Mouse (Mus musculus) gastrocnemius, postnatal 4 days (tissue): Measurements from ENCODE around the gene Fosb. TPM values are rescaled to one million over a fixed set of nuclear protein-coding genes. Genes with fewer than 3 reads are reported as not detected.

ENCODE experiments used
- DNase-seq, 2 experiments: peaks; one replicate each; pipeline ENCODE4 v3.0.0; 2021 to 2022; ENCODE audit warnings: low spot score in 2 of 2, mixed read lengths in 2 of 2
- long read RNA-seq, 2 experiments: library from polyadenylated mRNA; stranded (forward); transcript quantifications; one replicate each; pipeline ENCODE4 v2.0.0; 2021
- total RNA-seq, 2 experiments: library from RNA; stranded (reverse); gene quantifications; 2 replicates each; pipeline ENCODE4 v1.2.3; 2021

Gene Fosb
- 1 to 10 TPM; 2.5 to 3.8 TPM for total RNA-seq
- long read RNA-seq, experiment 1, result 0 reads
- long read RNA-seq, experiment 2, result 0 reads

DNA sequence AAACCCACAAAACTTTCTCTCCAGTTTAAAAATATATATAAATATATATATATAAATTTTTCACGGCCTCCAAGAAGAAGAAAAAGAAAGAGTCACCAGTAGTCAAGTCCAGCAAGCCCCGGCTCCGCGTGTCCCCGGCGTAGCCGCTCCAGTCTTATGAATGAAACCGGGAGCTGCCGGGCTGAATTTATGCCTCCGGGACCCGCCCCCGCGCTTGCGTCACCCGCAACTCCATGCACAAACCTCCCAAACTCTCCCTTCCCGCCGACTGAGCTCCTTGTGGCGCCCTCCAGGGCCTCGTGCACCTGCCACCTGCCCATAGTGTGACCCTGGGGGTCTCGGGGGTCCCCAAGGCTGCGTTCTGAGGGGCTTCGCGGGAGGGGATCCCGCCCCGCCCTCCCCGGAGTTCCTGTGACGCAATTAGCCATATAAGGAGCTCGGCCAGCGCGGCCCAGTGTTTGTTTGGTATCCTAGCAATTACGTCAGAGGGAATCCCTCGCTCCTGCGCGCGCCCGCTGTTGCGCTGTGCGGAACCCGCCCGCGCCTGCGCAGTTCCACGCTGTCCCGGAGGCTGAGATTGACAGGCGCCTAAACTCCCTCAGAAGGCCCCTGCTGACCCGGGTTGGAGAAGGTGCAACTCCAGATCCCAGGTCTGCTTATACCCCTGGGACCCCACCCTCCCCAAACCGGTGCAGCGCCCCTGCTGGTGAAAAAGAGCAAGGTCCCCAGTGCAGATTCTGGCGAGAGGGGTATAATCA lies at the start of gene Fosb:
Gene Fosb (minus strand): TSS at position 168 of the 758 bp plus-strand sequence.
- peak; percentile 92 to 96 for DNase-seq

DNA sequence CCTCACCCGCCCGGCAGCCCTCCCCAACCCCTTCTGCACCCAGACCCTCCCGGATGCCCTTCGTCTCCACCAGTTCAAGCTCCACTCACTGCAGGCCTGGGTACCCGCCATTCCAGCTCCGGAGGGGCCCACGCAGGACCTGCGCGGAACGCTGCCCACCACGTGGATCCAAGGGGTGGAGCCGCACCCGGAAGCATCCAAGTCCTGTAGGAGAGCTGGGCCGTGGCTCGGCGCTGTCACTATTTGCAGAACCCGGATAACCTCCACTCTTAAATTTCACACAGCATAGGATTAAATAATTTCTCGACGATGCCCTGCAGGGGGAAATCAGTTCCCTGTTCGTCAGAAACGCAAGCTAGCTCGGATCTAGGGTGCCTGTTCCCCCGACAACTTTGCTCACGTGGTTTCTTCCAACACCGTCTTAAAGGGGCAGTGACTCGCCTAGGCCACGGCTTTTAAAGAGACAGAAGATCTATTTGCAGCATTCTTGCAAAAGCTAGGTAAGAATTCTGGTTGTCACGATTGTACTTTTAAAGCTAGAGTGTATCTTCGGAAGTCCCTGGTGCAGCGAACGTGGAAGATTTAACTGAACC lies 49.5 kb upstream of the Fosb start, which contains the start of the genes Cd3eap and Ppp1r13l:
Gene Cd3eap (minus strand): TSS at position 185 of the 593 bp plus-strand sequence.
Gene Ppp1r13l (plus strand): TSS at position 451 of the 593 bp plus-strand sequence.
- peak; percentile 73 to 89 for DNase-seq

- DNase-seq, result no peak
Measured at GRCm38 (mm10) chr7:19358634-19359033, 48.8 kb upstream of the Fosb start.

DNA sequence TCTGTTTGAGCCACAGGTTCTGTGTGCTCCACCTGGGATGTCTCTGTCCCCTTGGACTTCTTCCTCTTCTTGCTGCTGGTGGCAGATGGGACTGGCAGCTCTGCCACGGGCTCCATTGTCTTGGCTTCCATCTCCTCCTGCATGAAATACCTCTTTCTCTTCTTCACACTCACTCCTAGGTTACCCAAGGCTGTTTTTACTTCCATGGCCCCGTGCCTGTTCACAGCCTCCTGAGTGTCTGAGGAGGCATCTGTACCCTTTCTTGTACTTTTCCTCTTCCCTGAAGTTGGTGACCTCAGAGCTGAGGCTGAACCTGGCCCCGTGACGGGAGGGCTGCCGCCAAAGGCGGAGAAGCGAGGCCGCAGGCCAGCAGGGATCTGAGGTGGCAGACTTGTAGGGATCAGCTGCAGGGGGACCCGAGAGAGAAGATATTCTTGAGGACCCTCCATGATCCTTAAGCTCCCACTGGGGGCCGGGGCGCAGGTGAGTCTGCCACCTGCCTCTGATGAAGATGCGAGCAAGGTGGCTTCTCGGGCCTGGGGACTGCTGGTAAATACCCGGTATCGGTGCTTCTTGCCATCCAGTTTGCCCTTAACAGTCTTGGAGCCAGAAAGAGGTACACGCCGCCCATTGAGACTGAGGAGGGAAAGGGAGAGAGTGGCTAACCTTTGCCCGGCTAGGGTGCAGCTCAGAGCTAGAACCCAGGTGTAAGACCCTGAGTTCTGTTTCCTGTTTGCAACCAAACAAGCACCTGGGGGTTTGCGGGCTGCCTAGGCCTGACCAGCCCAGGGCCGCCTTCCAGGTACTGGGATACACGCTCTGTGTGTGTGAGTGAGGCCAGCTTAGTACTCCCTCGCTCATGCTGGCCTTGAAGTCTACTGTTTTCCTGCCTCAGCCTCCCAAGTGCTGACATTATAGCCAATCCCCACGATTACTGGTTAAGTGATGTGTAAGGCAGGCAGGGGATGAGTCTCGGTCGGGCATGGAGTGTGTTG lies 47.8 kb upstream of the Fosb start:
- no peak for DNase-seq

- DNase-seq, result no peak
Measured at GRCm38 (mm10) chr7:19356311-19356710, 46.5 kb upstream of the Fosb start.

- DNase-seq, result no peak
Measured at GRCm38 (mm10) chr7:19354991-19355390, 45.1 kb upstream of the Fosb start.

DNA sequence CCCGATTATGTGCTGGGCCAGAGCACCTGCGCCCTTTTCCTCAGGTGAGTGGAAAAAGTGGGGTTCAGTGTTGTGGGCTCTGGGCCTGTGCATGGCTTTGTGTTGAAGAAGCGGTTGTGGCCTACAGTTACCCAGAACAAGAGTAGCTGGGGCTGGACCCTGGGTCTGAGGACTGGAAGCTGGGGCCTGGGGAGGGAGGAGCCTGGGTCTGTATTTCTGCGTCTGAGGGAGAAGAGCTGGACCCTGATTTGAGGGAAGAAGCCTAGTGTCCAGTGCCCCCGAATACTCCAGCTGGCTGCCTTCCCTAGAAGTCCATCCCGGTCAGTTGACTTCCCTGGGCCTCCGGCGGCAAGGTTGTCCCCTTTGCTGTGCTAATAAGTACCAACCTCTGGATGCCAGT lies 40.4 kb upstream of the Fosb start:
- DNase-seq, result no peak

- DNase-seq, result no peak
Measured at GRCm38 (mm10) chr7:19349188-19349915, 39.5 kb upstream of the Fosb start.

DNA sequence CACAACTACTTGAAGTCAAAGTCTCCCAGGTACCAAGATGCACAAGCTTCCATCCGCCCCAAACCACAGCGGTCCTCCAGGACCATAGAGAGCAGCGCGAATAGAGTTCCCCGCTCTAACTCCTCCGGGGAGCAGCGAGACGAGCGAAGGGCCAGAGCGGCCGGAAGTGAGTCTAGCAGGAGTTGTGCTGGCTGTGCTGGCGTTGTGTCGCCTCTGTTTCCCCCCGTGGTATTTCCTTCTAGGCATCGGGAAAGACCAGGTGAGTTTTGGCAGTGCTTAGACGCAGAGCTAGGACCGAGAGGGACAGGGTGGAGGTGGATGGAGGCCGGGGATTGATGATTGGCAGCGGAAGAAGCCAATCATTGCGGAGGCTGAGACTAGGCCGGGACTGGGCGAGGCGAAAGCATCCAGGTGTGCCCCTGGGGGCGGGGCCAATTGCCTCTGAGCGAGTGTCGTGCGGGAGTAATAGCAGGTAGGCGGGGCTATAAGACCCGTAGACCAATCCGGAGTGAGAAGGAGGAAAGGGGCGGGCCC lies 35.2 kb upstream of the Fosb start:
- peak; percentile 72 to 89 for DNase-seq

- DNase-seq, result no peak
Measured at GRCm38 (mm10) chr7:19344237-19344847, 34.5 kb upstream of the Fosb start, which contains the start of gene Ercc1. Gene Ercc1 (plus strand): TSS chr7:19344778.

- peak in 1 of 2 experiments; percentile 68 for DNase-seq
Measured at GRCm38 (mm10) chr7:19343210-19343808, 33.5 kb upstream of the Fosb start.

- peak; percentile 84 for DNase-seq
Measured at GRCm38 (mm10) chr7:19342481-19343027, 32.7 kb upstream of the Fosb start.

DNA sequence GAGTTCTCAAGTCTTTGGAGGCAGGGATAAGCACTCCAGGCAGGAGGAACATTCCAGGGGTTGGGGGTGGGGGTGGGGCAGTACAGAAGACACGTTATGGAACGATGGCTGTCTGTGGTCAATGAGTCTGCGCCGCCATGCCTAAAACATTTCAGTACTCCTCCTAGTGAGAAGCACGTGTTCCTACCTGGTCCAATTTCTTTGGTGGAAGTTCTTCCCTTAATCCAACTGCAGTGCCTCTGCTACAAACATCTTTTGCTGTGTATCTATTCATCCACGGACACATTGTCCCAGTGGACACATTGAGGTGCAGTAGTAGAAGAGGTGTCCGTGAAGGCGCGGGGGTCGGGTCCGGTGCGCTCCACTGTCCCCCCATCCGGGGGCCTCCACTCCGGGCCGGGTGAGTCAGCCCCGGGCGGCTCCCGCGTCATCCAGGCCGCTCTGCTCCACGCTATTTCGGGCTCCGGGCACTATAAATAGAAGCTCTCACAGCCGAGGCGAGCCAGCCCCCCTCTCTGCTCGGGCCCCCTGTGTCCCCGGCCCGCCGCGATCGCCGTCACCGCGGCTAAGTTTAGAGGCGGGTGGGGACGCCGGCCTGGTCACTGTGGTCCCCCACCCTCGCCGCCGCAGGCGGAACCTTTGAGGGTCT lies 32.0 kb upstream of the Fosb start:
- DNase-seq, result peak; percentile 40 to 56

GRCm38 (mm10) chr7:19341250-19341649 lies 31.4 kb upstream of the Fosb start:
- DNase-seq, result peak in 1 of 2 experiments; percentile 15

GRCm38 (mm10) chr7:19338596-19338995 lies 28.7 kb upstream of the Fosb start:
- no peak for DNase-seq

DNA sequence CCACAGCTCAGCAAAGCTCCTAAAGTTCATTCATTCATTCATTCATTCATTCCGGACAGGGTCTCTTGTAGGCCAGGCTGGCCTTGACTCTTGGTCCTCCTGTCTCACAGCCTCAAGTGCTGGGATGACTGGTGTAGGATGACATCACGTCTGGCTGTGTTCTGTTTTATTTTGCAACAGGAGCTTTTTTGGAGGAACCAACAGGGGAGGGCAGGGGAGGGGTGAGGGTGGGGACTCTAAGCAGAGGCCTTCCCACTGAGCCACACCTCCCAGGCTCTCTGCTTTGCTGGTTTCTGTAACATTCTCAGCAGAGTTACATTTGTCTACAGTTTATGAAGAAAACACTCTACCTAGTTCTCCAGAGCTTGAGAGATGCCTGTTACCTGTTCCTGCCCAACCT lies 28.2 kb upstream of the Fosb start:
- no peak for DNase-seq

DNA sequence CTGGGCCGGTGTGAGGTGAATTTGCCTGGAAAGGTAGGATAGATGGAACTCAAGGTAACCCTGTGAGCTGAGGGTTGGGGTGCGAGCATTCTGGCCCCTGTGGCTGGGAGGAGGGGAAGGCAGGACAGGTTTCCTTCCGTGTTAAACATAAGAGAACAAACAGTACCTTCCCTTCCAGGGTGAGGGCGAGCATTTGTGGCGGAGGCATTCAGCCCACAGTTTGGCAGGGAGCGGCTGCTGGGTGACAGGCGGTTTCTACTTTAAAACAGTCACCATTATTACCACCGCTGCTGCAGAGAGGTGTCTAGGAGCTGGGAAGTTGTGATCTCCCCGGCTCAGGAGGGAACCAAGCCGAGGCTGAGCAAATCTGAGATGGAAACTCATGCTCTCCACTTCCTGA lies 27.3 kb upstream of the Fosb start:
- peak in 1 of 2 experiments; percentile 15 for DNase-seq

DNA sequence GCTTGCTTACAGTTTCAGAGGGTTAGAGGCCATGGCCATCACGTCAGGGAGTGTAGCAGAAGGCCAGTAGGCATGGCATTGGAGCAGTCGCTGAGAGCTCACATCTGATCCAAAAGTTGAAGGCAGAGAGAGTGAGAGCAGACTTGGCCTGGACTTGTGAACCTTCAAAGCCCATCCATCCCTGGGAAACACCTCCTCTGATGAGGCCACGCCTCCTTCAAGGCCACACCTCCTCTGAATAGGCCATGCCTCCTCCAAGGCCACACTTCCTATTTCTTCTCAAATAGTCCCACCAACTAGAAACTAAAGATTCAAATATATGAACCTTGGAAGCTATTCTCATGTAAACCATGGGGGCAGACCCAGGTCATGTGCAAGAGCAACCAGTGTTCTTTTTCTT lies 25.7 kb upstream of the Fosb start:
- DNase-seq, result peak in 1 of 2 experiments; percentile 12
